Mouse (Mus musculus) gastrocnemius, postnatal 36 days (tissue): Measurements from ENCODE around the gene Tmem213. TPM values are rescaled to one million over a fixed set of nuclear protein-coding genes. Genes with fewer than 3 reads are reported as not detected.

ENCODE experiments used
- DNase-seq, 2 experiments: peaks; one replicate each; pipeline ENCODE4 v3.0.0; 2022
- intact Hi-C: fragments of 180-260 bp; cut with DNase I; formaldehyde crosslinking; loops from one replicate; pipeline ENCODE4 v1.15.1; 2025
- long read RNA-seq, 2 experiments: library from polyadenylated mRNA; stranded (forward); transcript quantifications; one replicate each; pipeline ENCODE4 v2.0.0; 2021
- total RNA-seq, 2 experiments: library from RNA; stranded (reverse); gene quantifications; 2 replicates each; pipeline ENCODE4 v1.2.3; 2021

The Tmem213 gene
- not detected for total RNA-seq
- long read RNA-seq, experiment 1: 0 reads
- long read RNA-seq, experiment 2: 0 reads

GRCm38 (mm10) chr6:38109160-38109795 lies at the start of gene Tmem213:
Gene Tmem213 (plus strand): TSS chr6:38109255.
- intact Hi-C loops: no loop called here
- no peak for DNase-seq

DNA sequence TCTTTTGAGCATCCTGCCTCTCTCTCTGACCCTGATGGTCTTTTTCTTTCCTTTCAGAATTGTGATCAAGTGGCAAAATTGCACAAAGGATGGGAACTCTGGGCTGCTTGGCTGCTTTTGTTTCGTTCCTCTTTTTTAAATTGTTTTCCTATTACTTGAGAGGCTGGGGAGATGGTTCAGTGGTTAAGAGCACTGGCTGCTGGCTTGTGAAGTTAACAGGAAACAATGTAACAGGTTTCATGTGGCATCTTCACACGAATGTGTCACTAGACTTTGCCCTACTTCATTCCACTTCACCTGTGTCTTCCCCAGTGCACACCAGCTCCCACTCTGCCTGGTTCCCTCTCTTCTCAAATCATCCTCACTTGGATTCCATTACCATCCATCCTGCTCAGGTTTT lies 44.4 kb upstream of the Tmem213 start:
- no peak for DNase-seq
- intact Hi-C loops: loop anchor here (5.0 kb wide), 1 partner anchor 477 kb away; no protein-coding TSS in a partner anchor

DNA sequence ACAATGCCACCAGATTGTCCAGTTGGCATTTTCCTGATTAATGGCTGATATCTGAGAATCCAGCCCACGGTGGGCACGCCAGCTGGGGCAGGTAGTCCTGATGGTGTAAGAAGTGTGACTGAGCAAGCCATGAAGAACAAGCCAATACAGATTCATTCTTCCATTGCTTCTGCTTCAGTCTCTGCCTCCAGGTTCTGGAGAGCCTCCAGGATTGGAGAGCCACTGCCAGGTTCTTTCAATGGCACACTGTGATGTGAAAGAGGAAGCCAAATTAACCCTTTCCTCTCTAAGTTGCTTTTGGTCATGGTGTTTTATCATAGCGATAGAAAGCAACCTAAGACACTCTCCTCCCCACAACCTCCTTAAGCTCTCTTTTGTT lies 43.9 kb upstream of the Tmem213 start:
- DNase-seq: no peak
- intact Hi-C loops: loop anchor here (5.0 kb wide), 1 partner anchor 478 kb away; no protein-coding TSS in a partner anchor

DNA sequence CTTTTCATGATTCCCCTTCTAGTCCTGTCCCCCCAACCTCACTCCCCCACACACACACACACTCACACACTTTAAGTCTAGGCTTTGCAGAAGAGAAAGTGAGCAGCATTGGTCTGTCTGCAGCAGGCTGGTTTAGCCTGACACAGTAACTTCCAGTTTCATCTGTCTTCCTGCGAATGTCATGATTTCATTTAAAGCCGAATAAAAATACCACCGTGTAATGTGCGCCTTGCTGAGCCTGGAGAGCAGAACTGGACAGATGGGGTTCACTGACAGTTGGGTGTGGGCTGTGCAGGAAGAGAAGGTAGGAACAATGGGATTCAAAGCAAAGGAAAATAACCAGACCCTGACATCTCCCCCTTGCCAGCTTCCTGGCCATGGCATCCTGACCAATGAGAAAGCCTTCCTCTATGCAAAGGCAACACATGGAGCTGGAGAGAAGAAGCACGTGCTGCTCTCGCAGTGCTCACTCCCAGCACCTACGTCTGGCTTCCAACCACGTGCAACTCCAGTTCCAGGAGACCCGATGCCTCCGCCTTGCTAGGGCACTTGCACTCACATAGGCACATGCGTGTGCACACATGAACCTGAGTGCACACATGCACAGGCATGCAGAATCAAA lies 43.4 kb upstream of the Tmem213 start:
- intact Hi-C loops: loop anchor here (2.0 to 5.0 kb wide), 3 partner anchors 57 to 605 kb away; no protein-coding TSS in a partner anchor
- DNase-seq: no peak

DNA sequence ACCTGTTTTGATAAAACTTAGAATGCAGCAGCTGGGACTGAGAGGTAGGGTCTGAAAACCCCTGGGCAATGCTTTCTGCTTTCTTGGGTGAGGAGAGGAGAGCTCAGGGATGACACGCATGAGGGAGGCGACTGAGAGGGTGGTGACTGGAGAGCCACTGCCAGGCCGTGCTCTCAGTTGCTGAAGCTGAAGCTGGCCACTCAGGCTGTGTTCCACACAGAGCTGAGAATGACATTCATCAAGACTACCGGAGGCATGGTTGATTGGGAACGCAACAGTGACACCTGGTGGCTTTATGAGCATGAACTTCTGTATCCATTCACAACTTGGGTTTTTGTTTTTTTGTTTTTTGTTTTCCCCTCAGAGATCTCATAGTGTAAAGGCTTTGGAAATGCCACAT lies 42.8 kb upstream of the Tmem213 start:
- intact Hi-C loops: loop anchor here (2.0 to 5.0 kb wide), 3 partner anchors 57 to 605 kb away; no protein-coding TSS in a partner anchor
- DNase-seq: peak; percentile 13 to 21

GRCm38 (mm10) chr6:38071256-38071655 lies 37.8 kb upstream of the Tmem213 start:
- DNase-seq: no peak
- intact Hi-C loops: no loop called here

GRCm38 (mm10) chr6:38072137-38072796 lies 36.8 kb upstream of the Tmem213 start:
- intact Hi-C loops: no loop called here

DNA sequence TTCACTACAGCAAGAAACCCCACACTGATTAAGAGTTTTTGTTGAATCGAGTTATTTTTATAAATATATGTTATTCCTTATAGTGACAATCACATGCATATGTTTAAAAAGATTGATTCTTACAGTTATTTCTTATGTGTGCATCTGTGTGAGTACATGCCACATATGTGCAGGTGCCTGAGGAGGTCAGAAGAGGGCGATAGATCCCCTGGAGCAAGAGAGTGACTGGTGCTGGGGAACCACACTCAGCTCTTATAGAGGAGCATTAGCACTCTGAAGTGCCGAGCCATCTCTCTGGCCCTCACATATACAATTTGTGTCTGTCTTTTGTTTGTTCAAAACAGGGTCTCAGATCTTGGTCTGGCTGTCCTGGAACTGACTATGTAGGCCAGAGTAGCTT lies 35.5 kb upstream of the Tmem213 start:
- intact Hi-C loops: no loop called here
- no peak for DNase-seq

More at GRCm38 (mm10) chr6:38072137-38072796, 36.8 kb upstream of the Tmem213 start:
- DNase-seq: no peak

DNA sequence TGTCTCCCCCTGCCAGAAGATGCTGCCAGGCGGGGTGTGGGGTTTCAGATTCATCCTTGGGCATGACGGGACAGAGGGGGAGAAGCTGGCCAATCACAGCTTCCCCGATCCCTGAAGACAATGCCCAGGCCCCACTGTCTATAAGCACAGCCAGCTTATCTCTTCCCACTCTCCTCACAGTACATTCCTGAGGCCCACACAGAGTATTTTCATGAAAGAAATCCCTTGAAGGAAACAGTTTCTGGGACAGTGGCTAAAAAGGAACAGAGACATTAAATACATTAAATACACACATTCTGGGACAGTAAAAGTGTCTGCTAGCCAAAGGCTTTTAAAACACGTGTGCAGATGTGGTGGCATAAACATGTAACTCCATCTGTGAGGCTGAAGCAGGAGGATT lies 28.7 kb upstream of the Tmem213 start:
- DNase-seq: no peak
- intact Hi-C loops: no loop called here

DNA sequence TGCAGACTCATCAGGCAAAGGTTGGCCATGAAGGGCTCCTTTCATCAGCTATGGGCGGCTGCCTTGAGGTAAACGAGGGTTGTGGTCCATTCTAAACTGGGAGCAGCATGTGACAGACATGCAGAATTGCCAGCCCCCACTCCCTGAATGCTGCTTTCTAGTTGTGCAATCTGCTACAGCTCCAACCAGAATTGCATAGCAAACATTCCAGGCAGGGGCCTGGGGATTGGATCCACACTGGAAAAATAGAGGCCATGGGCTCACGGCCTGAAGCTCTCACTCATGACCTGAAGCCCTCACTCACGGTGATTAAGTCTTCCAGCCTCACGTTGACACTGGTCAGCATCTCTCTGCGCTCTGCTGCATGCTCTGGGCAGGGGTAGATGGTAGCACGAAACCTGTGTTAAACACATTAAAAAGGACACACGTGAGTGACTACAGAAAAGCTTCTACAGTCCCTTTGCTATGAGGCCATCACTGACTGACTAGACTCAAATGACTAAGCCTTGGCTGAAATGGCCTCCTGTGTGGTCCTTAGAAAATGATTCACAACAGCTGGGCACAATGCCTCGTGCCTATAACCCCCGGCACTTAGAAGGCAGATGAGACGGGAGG lies 27.2 kb upstream of the Tmem213 start:
- intact Hi-C loops: no loop called here
- peak in 1 of 2 experiments; percentile 18 for DNase-seq

GRCm38 (mm10) chr6:38083204-38083603 lies 25.9 kb upstream of the Tmem213 start:
- intact Hi-C loops: no loop called here
- no peak for DNase-seq

DNA sequence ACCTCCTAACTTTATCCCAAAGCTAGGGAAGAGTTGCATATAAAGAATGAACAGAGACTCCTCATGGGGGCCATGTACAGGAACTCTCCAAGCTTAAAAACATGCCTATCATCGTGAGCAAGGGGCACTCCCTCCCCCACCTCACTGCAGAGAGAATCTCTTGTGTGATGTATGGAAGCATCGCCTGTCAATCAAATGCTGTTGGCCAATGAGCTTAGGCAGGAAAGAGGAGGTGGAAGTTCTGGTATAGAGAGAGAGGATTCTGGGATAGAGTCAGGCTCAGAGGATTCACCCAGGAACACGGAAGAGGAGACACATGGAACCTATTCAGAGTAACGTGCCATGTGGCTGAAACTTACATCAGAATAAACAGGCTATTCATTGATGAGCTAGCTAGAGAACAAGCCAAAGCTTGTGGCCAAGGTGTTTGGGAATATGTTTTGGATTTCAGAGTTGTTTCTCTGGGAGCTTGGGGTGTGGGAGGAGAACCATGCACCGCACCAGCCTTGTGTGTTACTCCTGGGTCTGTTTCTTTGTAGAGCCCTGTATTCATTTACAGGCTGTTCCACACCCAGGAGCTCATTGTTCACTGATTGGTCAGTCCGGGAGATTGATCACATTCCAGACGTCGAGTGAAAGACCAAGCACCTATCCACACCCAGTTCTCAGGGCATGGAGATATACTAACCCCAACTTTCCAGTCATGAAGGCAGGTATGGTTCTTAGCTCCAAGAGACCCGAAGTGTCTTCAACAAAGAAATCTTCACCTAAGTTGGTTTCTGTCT lies 21.6 kb upstream of the Tmem213 start:
- no peak for DNase-seq
- intact Hi-C loops: no loop called here

- no peak for DNase-seq
- intact Hi-C loops: no loop called here
Measured at GRCm38 (mm10) chr6:38092539-38092938, 16.5 kb upstream of the Tmem213 start.

DNA sequence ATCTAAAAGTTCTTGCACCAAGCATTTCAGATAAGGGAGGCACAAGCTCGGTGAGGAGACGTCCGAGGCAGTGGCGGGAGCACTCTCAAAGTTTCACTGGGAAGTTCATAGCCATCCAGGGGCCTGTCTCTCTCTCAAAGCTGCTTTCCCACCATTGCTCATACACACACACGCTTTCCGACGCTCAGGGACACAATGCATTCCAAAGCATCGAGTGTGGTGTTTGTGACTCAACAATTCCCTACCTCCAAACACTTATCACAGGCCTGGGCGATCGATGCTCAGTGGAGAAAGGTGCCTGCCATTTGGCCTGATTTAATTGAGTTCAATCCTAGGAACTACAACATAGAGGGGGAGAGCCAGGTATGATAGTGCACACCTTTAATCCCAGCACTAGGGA lies 14.4 kb upstream of the Tmem213 start:
- DNase-seq: no peak
- intact Hi-C loops: no loop called here

GRCm38 (mm10) chr6:38096961-38097370 lies 12.1 kb upstream of the Tmem213 start:
- no peak for DNase-seq
- intact Hi-C loops: no loop called here

DNA sequence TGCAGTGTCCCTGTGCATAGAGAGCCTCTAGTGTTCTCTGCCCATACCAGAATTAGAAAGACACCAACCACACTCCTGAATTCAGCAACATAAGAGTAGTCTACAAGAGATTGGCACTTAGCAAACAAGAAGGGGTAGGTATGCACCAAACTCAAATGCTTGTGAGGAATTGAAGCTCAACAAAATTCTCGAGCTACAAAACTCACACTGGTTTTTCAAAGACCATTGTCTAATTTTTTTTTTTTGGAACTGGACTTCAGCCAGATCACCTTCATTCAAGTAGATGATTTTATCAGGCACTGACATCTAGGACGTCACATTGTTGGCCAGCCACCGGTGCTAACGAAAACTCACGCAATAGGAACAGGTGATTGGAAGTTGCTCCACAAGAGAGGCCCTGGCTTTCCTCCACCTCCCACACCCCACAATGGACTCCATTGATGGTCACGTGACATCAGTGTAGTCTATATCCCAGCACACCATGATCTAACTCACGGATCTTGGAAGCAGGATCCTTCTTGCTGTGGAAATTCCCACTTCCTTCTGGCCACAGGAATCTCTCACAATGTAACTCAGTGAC lies 6.7 kb upstream of the Tmem213 start:
- no peak for DNase-seq
- intact Hi-C loops: no loop called here

GRCm38 (mm10) chr6:38103775-38104174 lies 5.3 kb upstream of the Tmem213 start:
- intact Hi-C loops: no loop called here

GRCm38 (mm10) chr6:38105924-38106323 lies 3.1 kb upstream of the Tmem213 start:
- no peak for DNase-seq
- intact Hi-C loops: no loop called here

More at GRCm38 (mm10) chr6:38103775-38104174, 5.3 kb upstream of the Tmem213 start:
- no peak for DNase-seq

GRCm38 (mm10) chr6:38108449-38108848 lies 606 bp upstream of the Tmem213 start:
- intact Hi-C loops: no loop called here

GRCm38 (mm10) chr6:38109871-38110270 lies 816 bp downstream of the Tmem213 start:
- intact Hi-C loops: no loop called here
- no peak for DNase-seq

More at GRCm38 (mm10) chr6:38108449-38108848, 606 bp upstream of the Tmem213 start:
- no peak for DNase-seq
